Mouse (Mus musculus): ENCODE results near the gene Adad1.

The Adad1 gene

GRCm38 (mm10) chr3:37063406-37063805 is at the start of gene Adad1:
Gene Adad1, plus strand, starts transcription at chr3:37063527.
- no peak for DNase-seq

- DNase-seq, result no peak
These were observed 25.3 kb upstream of the Adad1 start for GRCm38 (mm10) chr3:37037979-37038378.

GRCm38 (mm10) chr3:37039811-37040210 is 23.5 kb upstream of the Adad1 start:
- DNase-seq, result no peak

GRCm38 (mm10) chr3:37051491-37051890 is 11.8 kb upstream of the Adad1 start:
- no peak for DNase-seq

GRCm38 (mm10) chr3:37073211-37073610 is 9.9 kb downstream of the Adad1 start:
- no peak for DNase-seq

- DNase-seq, result no peak
These were observed 21.5 kb downstream of the Adad1 start for GRCm38 (mm10) chr3:37084860-37085259.

GRCm38 (mm10) chr3:37090721-37091120 is 27.4 kb downstream of the Adad1 start:
- DNase-seq, result no peak

- DNase-seq, result no peak
These were observed 62.3 kb downstream of the Adad1 start, which contains the start of gene Il2 for GRCm38 (mm10) chr3:37125655-37126054. Gene Il2, minus strand, starts transcription at chr3:37125959.

- no peak for DNase-seq
These were observed 62.8 kb downstream of the Adad1 start for GRCm38 (mm10) chr3:37126162-37126561.

- no peak for DNase-seq
These were observed 64.9 kb downstream of the Adad1 start for GRCm38 (mm10) chr3:37128269-37128668.

- DNase-seq, result no peak
These were observed 65.7 kb downstream of the Adad1 start for GRCm38 (mm10) chr3:37129063-37129462.

GRCm38 (mm10) chr3:37137231-37137630 is 73.9 kb downstream of the Adad1 start:
- no peak for DNase-seq

GRCm38 (mm10) chr3:37139192-37139591 is 75.9 kb downstream of the Adad1 start:
- DNase-seq, result no peak

GRCm38 (mm10) chr3:37140168-37140906 is 77.0 kb downstream of the Adad1 start:
- DNase-seq, result no peak

GRCm38 (mm10) chr3:37141827-37142226 is 78.5 kb downstream of the Adad1 start:
- DNase-seq, result no peak

- DNase-seq, result no peak
These were observed 81.7 kb downstream of the Adad1 start for GRCm38 (mm10) chr3:37144979-37145378.

- DNase-seq, result no peak
These were observed 83.1 kb downstream of the Adad1 start for GRCm38 (mm10) chr3:37146406-37146805.

- DNase-seq, result no peak
These were observed 83.5 kb downstream of the Adad1 start for GRCm38 (mm10) chr3:37146810-37147209.

GRCm38 (mm10) chr3:37152274-37152673 is 88.9 kb downstream of the Adad1 start:
- DNase-seq, result no peak

- no peak for DNase-seq
These were observed 89.7 kb downstream of the Adad1 start for GRCm38 (mm10) chr3:37153004-37153403.

GRCm38 (mm10) chr3:37154396-37154795 is 91.1 kb downstream of the Adad1 start:
- no peak for DNase-seq

GRCm38 (mm10) chr3:37157082-37157481 is 93.8 kb downstream of the Adad1 start:
- no peak for DNase-seq

- no peak for DNase-seq
These were observed 94.9 kb downstream of the Adad1 start for GRCm38 (mm10) chr3:37158246-37158645.

- DNase-seq, result no peak
These were observed 97.8 kb downstream of the Adad1 start for GRCm38 (mm10) chr3:37161096-37161495.

GRCm38 (mm10) chr3:37169283-37169682 is 106.0 kb downstream of the Adad1 start:
- DNase-seq, result no peak
